Mouse (Mus musculus): Measurements from ENCODE around the gene Fhl1.
A peak's percentile ranks its signal among the peaks of the same experiment; 100 is the strongest.

Fhl1 gene

GRCm38 (mm10) chrX:56731306-56732201, at the start of gene Fhl1:
Gene Fhl1, plus strand, starts transcription at chrX:56731787.
- DNase-seq (ENCODE audit: low spot score in 2 of 2): peak; percentile 9 to 11

- DNase-seq (ENCODE audit: low spot score in 2 of 2): no peak
These were observed 49.3 kb upstream of the Fhl1 start for GRCm38 (mm10) chrX:56682156-56682720.

DNA sequence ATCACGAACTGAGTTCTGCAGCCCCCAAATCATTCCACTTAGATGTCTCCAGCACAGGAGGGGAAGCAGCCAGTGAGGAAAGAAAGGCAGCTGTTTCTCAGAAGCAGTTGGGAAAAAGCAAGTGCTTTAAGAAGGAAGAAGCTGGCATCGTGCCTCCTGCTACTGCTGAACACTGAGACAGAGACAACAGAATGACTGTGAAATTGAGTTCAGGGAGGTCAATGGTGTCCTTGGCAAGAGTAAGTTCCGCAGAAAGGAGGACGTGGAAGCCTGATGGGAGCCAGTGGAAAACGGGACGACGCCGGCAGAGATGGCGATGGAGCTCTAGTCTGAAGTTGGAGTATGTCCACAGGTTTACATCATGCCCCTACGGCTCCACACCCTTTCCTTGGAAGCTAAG, 48.1 kb upstream of the Fhl1 start:
- no peak for DNase-seq (ENCODE audit: low spot score in 2 of 2)

GRCm38 (mm10) chrX:56692554-56692953, 39.0 kb upstream of the Fhl1 start:
- no peak for DNase-seq (ENCODE audit: low spot score in 2 of 2)

- no peak for DNase-seq (ENCODE audit: low spot score in 2 of 2)
These were observed 37.0 kb upstream of the Fhl1 start for GRCm38 (mm10) chrX:56694539-56694938.

DNA sequence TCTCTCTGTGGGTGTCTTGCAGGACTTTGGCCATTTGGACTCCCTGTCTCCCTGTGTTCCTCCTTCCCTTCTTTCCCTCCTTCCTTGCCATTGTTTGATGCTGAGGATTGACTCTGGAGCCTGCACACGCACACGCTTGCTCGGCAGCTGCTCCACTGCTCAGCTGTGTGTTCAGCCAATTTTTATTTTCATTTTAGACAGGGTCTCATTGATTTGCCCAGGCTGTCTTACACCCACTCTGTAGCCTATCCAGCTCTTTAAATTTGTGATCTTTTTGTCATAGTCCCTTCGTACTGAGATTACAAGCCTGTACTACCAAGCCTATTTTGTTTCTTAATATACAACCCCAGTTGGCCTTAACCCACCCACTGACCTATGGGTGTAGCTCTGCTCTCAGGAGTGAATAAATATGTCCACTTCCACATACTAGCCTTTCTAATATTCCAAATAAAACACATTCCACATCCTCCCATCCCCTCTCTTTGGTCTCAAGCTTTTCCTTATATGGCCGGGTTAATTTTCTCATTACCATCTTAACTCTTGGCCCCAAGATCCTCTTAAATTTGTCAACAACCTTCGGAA, 34.3 kb upstream of the Fhl1 start:
- no peak for DNase-seq (ENCODE audit: low spot score in 2 of 2)

DNA sequence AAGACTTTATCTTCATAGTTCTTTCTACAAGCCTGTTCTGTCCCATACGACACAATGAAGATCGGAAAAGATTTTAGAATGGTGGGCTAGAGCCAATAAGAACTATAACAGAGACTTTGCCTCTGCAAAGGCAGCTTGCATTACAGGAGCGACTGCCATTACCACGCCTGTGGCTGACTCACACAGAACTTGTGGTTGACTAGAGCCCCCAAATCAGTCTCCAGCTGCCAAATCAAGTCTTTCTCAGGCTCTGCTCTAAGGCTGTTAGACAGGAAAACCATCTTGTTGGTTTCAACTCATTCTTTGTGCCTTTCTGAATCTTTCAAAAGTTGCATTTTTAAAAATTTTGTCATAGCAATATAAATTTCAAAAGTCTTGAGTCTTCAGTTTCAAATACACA, 33.7 kb upstream of the Fhl1 start:
- no peak for DNase-seq (ENCODE audit: low spot score in 2 of 2)

GRCm38 (mm10) chrX:56701261-56701660, 30.3 kb upstream of the Fhl1 start:
- DNase-seq (ENCODE audit: low spot score in 2 of 2): no peak

GRCm38 (mm10) chrX:56703965-56704562, 27.5 kb upstream of the Fhl1 start:
- DNase-seq (ENCODE audit: low spot score in 2 of 2): no peak

GRCm38 (mm10) chrX:56708592-56709370, 22.8 kb upstream of the Fhl1 start:
- DNase-seq (ENCODE audit: low spot score in 2 of 2): no peak

DNA sequence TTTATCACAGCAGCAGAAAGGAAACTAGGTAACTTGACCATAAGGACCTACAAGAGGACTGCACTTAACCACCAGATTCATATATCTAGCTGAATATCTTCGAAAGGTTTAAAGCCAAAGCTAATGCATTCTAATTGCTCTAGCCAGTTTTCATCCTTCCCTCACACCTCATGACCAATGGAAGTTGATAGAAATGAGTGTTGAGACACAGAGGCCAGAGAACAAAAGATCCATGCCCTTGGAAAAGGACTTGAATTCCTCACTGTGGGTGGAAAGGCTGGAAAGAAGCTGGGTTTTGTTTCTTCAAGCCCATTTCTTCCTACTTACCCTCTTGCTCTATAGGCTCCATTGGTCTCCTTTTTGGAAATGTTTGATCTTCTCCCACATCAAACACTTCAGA, 21.1 kb upstream of the Fhl1 start:
- DNase-seq (ENCODE audit: low spot score in 2 of 2): no peak

DNA sequence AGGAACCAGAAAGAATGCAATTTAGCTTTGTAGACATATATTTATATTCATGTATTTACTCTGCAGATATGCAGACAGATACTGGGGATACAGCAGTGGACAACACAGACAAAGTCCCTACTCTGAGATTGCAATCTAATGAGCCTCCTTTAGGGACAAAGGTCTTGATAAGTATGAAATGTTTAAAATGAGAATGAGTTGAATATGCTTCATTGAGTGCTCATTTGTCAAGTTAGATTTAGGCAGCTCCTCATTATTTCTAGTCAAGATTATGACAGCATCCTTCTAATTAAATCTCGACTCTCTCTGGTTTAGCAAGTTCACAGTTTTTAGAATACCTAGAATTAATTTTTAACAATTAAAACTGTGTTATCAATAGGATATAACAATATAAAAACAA, 18.9 kb upstream of the Fhl1 start:
- DNase-seq (ENCODE audit: low spot score in 2 of 2): no peak

GRCm38 (mm10) chrX:56722559-56722958, 9.0 kb upstream of the Fhl1 start:
- no peak for DNase-seq (ENCODE audit: low spot score in 2 of 2)

DNA sequence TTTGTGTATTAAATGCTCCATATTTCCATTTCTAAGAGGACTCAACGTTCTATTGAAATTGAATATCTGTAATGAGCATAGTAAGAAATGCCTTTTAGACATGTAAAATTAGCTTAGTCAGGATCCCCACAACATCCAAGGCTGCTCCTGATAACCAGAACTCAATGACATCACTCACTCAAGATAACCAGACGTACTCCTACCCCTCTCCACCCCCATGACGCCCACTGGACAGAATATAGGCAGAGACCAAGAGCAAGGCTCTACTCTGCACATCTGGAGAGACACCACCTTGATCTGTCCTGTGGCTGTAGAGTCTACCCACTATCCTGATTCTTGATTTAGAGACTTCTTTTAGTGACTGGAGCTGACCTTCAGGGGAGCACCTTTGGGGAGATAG, 3.1 kb upstream of the Fhl1 start:
- no peak for DNase-seq (ENCODE audit: low spot score in 2 of 2)

- peak in 1 of 2 experiments; percentile 14 for DNase-seq (ENCODE audit: low spot score in 2 of 2)
These were observed 720 bp upstream of the Fhl1 start for GRCm38 (mm10) chrX:56730828-56731305.

DNA sequence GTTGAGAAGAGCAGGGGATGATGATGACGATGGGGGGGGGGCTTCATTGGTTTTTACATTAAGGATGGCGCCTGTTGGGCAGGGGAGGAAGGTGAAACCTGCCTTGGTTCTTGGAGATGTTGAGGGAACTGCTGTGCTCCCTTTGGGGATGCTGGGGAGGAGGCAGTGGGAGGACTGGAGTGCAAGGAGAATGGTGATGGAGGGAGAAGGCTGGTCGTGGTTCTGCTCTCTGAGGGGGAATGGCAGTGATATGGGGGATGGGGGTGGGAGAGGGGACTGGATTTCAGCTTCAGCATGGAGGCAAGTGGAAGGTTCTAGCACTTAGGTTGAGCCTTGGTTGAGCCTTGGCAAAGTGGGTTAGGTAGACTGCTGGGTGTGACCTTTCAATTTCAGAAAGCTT, 814 bp downstream of the Fhl1 start:
- DNase-seq (ENCODE audit: low spot score in 2 of 2): no peak

DNA sequence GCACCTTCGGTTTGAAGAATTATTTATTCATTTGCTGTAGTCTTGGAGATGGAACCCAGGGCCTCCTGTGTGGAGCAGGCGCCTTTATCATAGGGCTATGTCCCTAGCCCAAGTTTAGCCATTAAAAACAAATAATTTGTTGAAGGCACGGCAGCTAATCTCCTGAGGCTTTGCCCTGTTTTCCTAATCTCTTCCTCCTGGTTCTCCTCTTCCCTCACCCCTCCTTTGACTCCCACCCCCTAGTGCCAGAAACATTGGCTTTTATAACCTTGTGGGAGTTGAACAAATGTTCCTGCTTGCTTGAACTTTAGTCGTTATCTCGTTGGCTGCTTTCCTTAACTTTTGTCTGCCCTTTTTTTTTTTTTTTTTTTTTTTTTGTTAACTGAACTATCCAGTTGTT, 2.8 kb downstream of the Fhl1 start:
- no peak for DNase-seq (ENCODE audit: low spot score in 2 of 2)

GRCm38 (mm10) chrX:56736226-56736625, 4.6 kb downstream of the Fhl1 start:
- no peak for DNase-seq (ENCODE audit: low spot score in 2 of 2)

DNA sequence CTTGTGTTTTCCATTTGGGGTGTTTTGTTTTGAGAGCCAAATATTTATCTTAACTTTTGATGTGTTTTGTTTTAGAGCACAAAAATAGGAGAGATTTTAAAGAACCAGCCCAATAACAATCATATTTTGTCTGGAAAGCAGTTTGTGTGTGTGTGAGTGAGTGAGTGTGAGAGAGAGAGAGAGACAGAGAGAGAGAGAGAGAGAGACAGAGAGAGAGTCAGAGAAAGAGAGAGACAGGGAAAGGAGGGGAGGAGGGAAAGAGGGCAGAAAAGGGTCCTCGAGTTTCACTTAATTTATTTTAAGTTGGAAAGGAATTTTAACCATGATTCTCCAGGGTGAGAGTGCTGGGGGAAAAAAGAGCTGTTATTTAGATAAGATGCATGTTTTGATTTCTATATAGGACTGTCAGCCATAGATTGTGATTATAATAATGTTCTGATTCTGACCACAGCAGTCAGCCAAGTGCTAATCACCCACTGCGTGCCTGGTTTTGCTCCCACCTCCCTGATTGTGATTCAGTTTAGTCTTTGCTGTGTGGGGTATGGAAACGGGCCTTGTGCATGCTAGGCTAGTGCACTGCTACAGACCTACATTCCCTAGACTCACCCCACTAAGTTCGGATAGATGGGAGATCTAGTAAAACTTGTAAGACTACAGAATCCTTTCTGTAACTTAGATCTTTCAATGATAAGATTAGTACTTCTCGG, 6.4 kb downstream of the Fhl1 start:
- no peak for DNase-seq (ENCODE audit: low spot score in 2 of 2)

- DNase-seq (ENCODE audit: low spot score in 2 of 2): no peak
These were observed 9.8 kb downstream of the Fhl1 start for GRCm38 (mm10) chrX:56741428-56741827.

GRCm38 (mm10) chrX:56751536-56751935, 19.9 kb downstream of the Fhl1 start:
- no peak for DNase-seq (ENCODE audit: low spot score in 2 of 2)

Data from right cerebral cortex, postnatal 36 days (tissue).